Mouse (Mus musculus) G1E (cell line): Measurements from ENCODE around the gene Doc2a.

Experiments used
- CTCF ChIP-seq: IDR thresholded peaks from 2 replicates; pipeline ENCODE4 v1.5.1; 2012; ENCODE audit warnings: low read depth, low read length, inconsistent platforms, mixed read lengths
- GATA1 ChIP-seq: IDR thresholded peaks from 2 replicates; pipeline ENCODE4 v1.6.1; 2012; ENCODE audit warnings: borderline replicate concordance, low read length, inconsistent platforms, mixed read lengths
- GATA2 ChIP-seq: IDR thresholded peaks from 2 replicates; pipeline ENCODE4 v1.6.1; 2012; ENCODE audit warnings: low read depth, low read length, inconsistent platforms, borderline replicate concordance
- POLR2AphosphoS5 ChIP-seq: IDR thresholded peaks from 2 replicates; pipeline ENCODE4 v1.6.1; 2012; ENCODE audit warnings: low read depth, low read length, inconsistent platforms; ENCODE audit not compliant: insufficient replicate concordance

DNA sequence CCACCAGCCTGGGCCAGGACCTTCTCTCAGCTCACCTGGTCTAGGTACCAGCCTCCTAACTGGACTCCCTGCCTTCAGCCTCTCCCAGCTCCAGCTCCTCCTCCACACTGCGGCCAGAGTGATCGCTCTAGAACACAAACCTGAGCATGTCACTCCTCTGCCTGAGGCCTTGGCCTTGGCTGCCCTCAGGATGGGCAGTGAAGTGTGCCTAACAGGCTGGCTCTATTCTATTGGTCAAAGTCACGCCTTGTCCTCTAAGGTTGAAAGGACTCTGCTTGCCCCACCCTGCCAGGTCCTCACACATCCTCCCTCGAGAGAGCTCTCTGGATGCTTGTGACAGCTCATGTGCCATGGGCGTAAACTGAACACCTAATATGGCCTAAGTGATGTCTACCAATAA lies 6.2 kb downstream of the Doc2a start:
- no peak for TF ChIP-seq CTCF
- no peak for TF ChIP-seq POLR2AphosphoS5
- TF ChIP-seq GATA1, result no peak
- TF ChIP-seq GATA2, result no peak
